Mouse (Mus musculus) layer of hippocampus, adult 2 months (tissue): ENCODE measurements around the gene Dad1. TPM values are rescaled to one million over a fixed set of nuclear protein-coding genes. Genes with fewer than 3 reads are reported as not detected.

Experiments used
- DNase-seq, 2 experiments: peaks; one replicate each; pipeline ENCODE4 v3.0.0; 2022; ENCODE audit warnings: low spot score in 2 of 2
- H3K27ac ChIP-seq: fragments of 200-600 bp; 2 replicates; pipeline ENCODE4 v1.8.1; 2022
- H3K4me3 ChIP-seq: fragments of 200-600 bp; 2 replicates; pipeline ENCODE4 v1.8.1; 2022; ENCODE audit warnings: mild to moderate bottlenecking
- CTCF ChIP-seq: fragments of 200-600 bp; conservative IDR thresholded peaks from 2 replicates; pipeline ENCODE4 v1.8.1; 2022; ENCODE audit warnings: antibody characterized with exemption, mild to moderate bottlenecking, moderate library complexity
- total RNA-seq, 2 experiments: library from RNA; stranded (reverse); gene quantifications; 2 replicates each; pipeline ENCODE4 v1.2.3; 2021

The Dad1 gene
- total RNA-seq, 2 experiments from 2014 or later = 119 to 121 TPM

DNA sequence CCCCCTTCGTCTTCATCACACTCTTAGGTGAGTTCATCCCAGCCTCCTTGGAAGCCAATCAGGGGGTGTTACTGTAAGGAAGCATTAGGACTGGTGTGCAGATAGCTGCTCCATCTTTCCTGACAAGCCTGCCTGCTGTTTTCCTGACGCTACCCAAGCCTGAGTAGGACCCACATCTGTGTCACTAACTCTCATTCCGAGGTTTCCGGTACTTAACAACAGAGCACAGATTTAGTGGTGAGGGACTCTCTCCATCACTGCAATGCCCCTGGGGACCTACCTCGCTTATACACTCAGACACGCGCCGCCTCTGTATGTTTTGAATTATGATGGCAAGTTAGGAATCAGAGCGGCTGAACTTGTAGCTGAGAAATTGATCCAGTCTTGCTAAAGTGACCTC lies 35.2 kb downstream of the Dad1 start:
- H3K27ac ChIP-seq = no peak overlapping the region
- no peak for DNase-seq
- TF ChIP-seq CTCF = no peak
- no peak overlapping the region for H3K4me3 ChIP-seq

DNA sequence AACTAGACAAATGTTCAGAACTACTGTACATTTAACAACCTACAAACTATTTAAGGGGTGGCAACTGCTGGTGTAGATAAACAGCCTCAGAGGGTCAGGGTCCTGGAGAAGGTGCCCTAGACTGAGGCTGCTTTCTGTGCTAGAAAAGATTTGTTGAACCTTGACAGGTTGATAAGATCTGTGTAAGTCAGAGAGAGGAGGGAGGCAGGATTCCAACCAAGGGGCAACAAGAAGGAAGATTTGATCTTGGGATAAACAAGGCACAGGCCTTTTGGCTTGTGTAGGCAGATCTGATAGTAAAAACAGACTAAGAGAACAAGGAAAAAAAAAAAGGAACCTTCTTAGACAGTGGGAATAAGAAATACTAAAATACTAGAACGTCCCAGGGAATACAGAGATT lies 35.7 kb downstream of the Dad1 start:
- Histone ChIP-seq H3K4me3 (no peak overlapping the region), H3K27ac (no peak overlapping the region)
- DNase-seq = no peak
- TF ChIP-seq CTCF = no peak

DNA sequence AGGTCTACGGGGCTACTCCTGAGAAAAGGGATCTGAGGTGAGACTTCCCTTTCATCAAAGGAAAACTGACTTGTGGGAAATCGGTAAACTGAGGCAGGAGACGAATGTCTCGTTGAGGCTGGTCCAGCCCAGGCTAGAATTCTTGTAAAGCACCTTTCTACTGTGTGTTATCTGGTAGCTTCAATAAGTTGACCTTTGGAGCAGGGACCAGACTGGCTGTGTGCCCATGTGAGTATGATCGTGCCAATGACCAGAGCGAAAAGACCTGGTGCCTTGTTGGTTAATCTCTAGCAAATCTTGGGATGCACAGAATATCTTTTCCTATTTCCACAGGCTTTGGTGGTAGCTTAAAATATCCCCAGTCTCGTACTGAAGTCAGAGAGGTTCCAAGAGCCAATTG lies 37.8 kb downstream of the Dad1 start:
- Histone ChIP-seq H3K4me3 (no peak overlapping the region), H3K27ac (no peak overlapping the region)
- no peak for TF ChIP-seq CTCF
- no peak for DNase-seq

DNA sequence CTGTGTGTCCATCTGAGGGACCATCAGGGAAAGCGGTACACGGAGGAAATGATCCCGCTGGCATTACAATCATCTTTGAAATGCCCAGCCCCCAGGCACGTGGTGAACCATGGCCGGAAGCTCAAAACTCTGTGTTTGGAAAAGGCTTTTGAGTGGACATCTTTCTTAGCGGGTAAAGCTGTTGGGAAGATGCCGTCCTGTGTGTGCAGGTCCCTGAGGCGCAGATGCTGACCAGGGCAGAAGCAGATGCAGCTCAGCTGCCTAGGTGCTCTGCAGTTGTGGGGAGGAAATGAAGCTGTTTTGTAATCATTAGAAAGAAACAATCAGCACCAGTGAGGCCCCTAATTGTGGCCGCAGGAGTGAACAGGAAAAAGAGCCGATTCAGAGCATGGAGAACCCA lies 39.0 kb downstream of the Dad1 start:
- no peak overlapping the region for H3K27ac ChIP-seq
- TF ChIP-seq CTCF = no peak
- DNase-seq = no peak
- no peak overlapping the region for H3K4me3 ChIP-seq

DNA sequence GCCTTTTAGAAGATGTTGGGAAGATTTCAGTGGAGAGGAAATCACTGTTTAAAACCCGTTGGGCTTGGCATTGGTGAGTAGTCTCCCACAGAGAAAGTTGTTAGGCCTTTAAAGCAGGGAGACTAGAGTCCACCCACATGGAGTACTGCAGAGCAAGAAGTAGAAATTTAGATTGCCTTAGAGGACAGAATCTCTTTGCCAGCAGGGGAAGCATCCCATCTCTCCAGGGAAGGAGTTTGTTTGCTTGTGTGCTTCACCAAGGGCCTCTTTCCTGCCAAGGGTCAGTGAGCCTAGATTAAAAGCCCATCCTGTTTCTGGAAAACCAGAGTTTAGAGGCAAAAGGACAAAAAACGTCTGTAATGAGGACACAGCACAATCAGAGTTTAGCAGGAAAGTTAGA lies 39.4 kb downstream of the Dad1 start:
- H3K27ac ChIP-seq = no peak overlapping the region
- no peak for TF ChIP-seq CTCF
- DNase-seq = no peak
- H3K4me3 ChIP-seq = no peak overlapping the region

DNA sequence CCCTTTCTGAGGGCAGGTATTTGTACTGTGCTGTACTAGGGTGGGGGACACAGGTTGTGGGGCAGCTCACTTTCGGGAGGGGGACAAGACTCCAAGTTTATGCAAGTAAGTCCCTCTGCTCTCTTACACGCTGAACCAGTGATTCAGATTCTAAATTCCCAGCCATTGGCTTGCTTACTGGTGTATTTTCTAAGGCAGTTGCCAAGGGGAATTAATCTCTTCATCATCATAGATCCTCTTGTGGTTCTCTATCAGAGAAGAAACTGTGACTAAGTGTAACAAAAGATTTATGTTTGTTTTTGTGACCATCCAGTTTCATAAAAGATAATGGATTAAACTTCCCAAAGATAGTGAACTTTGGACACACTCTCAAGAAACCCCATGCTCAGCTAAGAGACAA lies 40.2 kb downstream of the Dad1 start:
- no peak for DNase-seq
- Histone ChIP-seq H3K4me3 (no peak overlapping the region), H3K27ac (no peak overlapping the region)
- TF ChIP-seq CTCF = no peak

DNA sequence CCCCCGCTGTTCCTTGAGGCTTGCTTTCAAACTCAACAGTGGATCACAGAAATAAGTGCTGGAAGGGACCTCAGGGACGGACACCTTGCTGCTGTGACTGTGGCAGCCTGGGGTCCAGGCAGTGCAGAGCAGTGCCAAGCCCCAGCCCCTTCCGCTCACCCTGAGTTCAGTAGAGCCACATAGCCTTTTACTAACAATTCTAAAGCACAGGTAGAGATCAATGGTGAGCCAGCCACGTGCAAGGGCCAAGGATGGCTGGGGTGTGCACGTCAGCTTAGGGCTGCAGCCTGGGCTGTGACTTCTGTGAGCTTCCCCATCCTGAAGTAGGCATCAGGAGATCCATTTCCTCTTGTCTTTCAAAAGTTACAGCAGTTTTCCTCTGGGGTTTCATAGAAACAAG lies 42.1 kb downstream of the Dad1 start:
- DNase-seq = no peak
- no peak overlapping the region for H3K27ac ChIP-seq
- no peak overlapping the region for H3K4me3 ChIP-seq
- TF ChIP-seq CTCF = no peak

DNA sequence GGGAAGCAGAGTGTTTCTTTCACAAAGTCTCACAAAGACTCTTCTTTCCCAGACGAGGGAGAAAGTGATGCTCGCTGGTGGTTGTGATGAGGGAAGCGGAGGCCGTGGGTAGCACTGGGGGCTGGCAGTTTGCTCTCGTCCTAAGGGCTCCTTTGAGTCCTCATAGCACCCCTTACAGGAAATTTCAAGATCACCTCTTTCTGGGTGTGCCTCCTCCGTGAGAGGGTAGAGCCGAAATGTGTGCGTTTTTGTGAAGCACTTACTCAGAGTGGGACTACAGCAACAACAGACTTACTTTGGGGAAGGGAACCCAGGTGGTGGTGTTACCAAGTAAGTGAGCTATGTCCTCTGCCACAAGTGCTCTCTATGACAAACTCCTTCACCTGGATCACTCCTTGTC lies 42.7 kb downstream of the Dad1 start:
- H3K27ac ChIP-seq = no peak overlapping the region
- H3K4me3 ChIP-seq = no peak overlapping the region
- TF ChIP-seq CTCF = no peak
- DNase-seq = no peak

DNA sequence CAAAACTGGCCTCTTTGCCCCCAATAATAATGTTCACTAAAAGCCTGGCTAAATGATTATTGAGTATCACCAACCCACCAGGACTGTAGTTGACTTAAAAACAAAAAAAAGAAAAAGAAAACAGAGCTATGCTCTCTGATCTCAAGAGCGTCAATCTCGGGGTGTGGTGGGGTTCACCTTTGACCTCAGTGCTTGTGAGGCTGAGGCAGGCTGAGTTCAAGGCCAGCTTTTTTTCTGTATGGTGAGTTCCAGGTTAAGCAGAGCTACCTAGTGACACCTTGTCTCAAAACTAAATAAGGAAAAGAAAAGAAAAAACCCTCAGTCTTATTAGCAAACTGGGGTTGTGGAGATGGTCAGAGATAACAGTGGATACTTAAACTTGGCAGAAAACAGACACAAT lies 43.5 kb downstream of the Dad1 start:
- no peak for TF ChIP-seq CTCF
- no peak overlapping the region for H3K27ac ChIP-seq
- H3K4me3 ChIP-seq = no peak overlapping the region
- DNase-seq = no peak

DNA sequence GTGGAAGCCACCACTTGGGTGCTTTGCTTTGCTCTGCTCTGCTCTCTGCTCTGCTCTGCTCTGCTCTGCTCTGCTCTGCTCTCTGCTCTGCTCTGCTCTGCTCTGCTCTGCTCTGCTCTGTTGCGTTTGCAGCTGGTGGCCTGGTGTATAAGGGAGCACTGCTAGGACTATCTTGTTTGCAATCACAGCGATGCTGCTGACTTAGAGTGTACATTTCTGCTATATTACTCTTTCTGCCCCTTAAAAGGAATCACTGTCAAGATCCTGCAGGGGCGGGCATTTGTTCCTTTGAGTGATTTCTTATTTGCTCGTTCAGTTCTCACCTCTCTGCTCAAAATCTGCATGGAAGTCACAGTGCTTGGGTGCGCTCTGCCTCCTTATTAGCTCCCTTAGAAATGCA lies 44.0 kb downstream of the Dad1 start:
- no peak overlapping the region for H3K4me3 ChIP-seq
- TF ChIP-seq CTCF = no peak
- DNase-seq = no peak
- H3K27ac ChIP-seq = no peak overlapping the region

DNA sequence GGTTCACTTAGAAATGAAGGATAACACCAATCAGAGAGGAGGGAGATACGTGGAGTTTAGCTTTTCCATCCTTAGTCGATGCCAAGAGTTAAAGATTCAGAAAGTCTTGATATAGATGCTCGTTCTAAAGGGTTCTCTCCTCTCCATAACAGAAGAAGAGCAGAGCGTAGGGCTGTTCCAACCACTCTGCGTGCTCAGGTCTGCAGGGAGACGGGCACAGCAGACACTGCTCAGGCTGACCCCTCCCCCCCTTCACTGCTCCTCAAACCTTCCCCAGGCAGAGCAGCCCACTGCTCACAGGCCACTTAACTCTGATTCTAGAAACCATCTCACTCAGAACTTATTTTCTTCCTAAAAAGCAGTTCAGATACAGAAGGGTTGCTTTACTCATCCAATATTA lies 45.2 kb downstream of the Dad1 start:
- no peak for TF ChIP-seq CTCF
- Histone ChIP-seq H3K27ac (no peak overlapping the region), H3K4me3 (no peak overlapping the region)
- no peak for DNase-seq

DNA sequence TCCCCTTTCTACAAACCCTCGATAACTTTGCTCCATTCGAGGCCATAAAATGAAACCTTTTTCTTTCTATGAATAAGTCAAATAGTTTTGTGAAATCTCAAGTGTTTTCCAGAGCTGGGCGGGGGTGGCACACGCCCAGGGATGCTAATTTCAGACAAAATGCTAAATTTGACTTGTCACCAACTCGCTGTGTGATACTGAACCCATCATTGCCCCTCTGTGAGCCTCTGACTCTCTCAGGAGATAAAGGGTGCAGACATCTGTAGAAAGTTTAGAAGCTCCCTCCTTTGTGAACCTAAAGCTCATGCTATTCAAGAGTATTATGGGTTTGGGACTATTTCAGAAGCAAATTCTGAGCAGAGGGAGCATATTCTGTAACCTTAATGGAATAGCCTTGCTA lies 46.0 kb downstream of the Dad1 start:
- H3K4me3 ChIP-seq = no peak overlapping the region
- no peak overlapping the region for H3K27ac ChIP-seq
- DNase-seq = no peak
- no peak for TF ChIP-seq CTCF

DNA sequence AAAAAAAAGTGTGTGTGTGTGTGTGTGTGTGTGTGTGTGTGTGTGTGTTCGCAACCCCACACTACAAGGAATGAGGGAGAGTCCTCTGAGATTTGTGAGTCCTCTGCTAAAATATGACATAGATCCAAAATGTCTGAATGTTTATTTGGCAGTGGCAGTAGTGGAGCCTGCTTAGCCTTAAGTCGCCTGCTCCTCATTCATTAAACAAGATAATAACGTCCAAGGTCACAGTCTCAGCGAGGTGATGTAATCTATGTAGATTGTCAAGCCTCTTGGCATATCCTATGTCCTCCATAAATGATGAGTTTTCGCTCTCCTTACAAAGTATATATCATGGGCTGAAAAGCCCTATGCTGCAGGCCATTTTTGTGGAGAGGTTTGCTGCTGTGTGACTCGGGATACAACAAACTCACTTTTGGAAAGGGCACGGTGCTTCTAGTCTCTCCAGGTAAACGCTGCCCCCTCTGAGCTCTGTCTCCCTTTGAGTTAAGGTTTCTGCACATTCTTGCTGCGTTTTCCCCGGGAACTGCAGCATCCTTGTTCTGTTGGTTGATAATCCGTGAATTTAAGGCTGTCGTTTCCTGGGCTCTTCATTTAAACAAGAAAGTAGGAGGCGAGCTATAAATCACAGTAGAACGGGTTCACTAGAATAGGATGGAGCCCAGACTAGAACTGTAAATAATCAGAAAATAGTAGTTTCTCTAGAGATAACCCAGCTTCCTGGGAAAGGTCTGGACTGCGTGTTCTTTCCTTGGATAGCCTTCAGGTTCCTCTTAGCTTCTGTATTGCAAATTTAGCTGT lies 47.0 kb downstream of the Dad1 start:
- TF ChIP-seq CTCF = no peak
- Histone ChIP-seq H3K27ac (no peak overlapping the region), H3K4me3 (no peak overlapping the region)
- no peak for DNase-seq

DNA sequence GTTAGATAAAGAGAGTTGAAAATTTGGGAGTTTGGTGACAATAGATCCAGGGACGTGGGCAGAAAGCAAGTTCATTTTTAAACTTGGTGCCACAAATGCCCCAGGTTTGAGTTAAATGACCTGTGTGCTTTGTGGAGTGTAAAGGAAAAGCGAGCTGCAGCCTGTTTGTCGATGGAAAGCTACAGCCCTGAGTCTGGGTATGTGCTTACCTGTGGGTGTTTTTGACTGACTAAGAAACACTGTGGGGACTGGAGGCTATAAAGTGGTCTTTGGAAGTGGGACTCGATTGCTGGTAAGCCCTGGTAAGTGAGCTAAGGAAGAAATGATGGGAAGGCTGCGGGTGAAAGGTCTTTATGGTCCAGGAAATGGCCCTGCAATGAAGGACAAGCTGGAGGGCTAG lies 47.6 kb downstream of the Dad1 start:
- no peak overlapping the region for H3K27ac ChIP-seq
- no peak overlapping the region for H3K4me3 ChIP-seq
- DNase-seq = no peak
- TF ChIP-seq CTCF = no peak

DNA sequence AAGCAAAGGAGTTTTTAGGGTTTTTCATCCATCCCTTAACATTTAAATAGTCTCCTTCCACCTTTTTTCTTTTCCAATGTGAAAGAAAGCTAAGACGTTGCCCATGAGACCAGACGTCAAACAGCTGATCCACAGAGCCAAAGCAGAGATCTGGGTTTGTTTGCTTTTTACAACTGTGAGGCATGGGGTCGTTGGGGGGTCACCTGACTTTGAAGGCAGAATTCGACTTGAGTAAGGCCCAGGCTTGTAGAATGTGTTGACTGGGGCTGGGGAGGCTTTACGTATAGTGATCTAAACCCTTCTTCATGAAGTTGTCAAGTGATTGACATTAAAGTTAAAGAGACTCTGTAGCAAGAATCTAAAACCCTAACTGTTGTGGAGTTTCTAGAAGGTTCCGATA lies 48.0 kb downstream of the Dad1 start:
- H3K4me3 ChIP-seq = no peak overlapping the region
- no peak for TF ChIP-seq CTCF
- no peak for DNase-seq
- no peak overlapping the region for H3K27ac ChIP-seq
